Mouse (Mus musculus): ENCODE results near the gene Sec13.
A peak's percentile ranks its signal among the peaks of the same experiment; 100 is the strongest.

Gene Sec13

GRCm38 (mm10) chr6:113712718-113713117 lies 27.8 kb downstream of the Sec13 start:
- no peak for DNase-seq (ENCODE audit: low read depth, low spot score)

GRCm38 (mm10) chr6:113697222-113698205 lies 43.0 kb downstream of the Sec13 start:
- DNase-seq (ENCODE audit: low read depth, low spot score) = peak; percentile 59

DNA sequence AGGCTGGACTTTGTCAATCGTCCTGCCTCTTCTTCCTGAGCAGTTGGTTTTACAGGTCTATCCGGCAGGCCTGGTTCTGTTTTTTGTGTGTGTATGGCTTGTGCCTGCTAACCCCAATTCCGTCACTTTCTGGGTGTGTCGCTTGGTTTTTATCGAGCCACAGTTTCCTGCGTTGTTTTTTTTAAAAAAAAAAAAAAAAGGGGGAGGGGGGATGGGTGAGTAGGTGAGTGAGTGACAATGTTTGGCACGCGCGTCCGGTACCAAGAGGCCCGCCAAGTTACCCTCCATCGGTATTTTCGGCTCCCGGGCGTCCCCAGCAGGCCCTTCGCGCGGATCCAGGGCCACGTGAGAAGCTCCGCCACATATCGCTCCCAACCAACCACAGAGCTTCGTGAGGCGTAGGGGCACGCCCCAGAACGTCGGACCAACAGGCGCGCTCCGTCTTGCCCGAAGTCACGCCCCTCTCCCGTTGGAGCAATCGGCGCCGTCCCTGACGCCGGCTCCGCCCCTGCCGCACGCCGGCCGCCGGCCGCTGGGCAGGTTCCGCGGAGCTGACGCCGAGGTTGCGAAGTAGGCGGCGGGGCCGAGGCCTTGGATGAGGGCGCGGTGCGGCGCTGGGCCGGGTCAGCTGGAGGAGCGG lies 43.8 kb downstream of the Sec13 start, which contains the start of gene Tatdn2:
TSS of gene Tatdn2 (plus strand) at position 469 of the 640 bp plus-strand sequence.
- DNase-seq (ENCODE audit: low read depth, low spot score) = peak; percentile 100

- DNase-seq (ENCODE audit: low read depth, low spot score) = no peak
Observed at GRCm38 (mm10) chr6:113695766-113696355, 44.7 kb downstream of the Sec13 start.

- no peak for DNase-seq (ENCODE audit: low read depth, low spot score)
Observed at GRCm38 (mm10) chr6:113695203-113695602, 45.3 kb downstream of the Sec13 start.

DNA sequence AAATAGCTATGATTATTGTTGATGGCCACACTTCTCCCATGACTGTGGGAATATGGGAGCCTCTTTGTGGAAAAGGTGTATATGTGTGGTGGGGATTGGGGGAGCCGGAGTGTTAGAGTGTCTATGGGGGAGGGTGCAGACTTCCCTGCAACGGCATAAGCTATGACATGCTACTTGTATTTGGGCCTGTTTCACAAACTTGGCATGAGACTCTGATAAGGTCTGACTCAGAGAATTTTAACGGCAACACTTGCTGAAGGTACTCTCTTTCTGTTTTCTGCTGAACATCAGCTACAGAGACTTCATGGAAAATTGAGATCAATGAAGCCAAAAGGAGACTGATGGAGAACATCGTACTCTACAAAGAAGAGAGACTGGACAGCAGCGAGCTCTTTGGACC lies 47.2 kb downstream of the Sec13 start:
- DNase-seq (ENCODE audit: low read depth, low spot score) = no peak

GRCm38 (mm10) chr6:113692661-113693133 lies 47.8 kb downstream of the Sec13 start:
- DNase-seq (ENCODE audit: low read depth, low spot score) = no peak

- no peak for DNase-seq (ENCODE audit: low read depth, low spot score)
Observed at GRCm38 (mm10) chr6:113691084-113691462, 49.5 kb downstream of the Sec13 start.

DNA sequence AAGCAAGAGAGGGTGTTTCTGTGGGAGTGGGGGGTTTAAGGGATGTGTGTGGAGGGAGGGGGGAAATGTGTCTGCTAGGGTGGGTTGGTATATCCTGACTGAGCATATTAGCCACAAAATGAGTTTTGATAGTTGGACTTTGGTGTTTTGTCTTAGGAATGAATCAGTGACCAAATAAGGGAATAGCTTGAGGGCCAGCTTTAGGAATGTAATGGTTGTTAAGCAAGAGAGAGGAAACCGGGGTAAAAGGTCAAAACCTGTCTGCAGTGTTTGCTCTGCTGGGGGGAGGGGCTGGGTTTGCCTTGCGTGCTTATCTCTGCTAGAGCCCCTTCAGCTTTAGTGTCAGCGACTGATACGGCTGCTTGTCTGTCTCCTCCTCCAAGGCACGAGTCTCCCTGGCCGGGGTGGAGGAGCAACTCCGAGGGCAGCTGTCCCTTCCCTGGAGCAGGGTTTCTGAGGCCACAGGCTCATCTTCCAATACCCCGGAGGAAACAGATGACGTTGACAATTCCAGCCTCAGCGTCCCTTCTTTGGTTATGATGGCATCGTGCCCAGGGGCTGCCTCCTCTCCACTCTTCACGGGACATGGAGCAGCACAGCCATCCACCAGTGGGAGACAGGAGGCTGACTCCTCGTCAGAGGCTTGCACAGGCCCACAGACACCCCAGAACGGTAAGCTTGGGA lies 50.0 kb downstream of the Sec13 start:
- no peak for DNase-seq (ENCODE audit: low read depth, low spot score)

- DNase-seq (ENCODE audit: low read depth, low spot score) = no peak
Observed at GRCm38 (mm10) chr6:113690008-113690399, 50.5 kb downstream of the Sec13 start.

- DNase-seq (ENCODE audit: low read depth, low spot score) = no peak
Observed at GRCm38 (mm10) chr6:113686551-113687125, 53.9 kb downstream of the Sec13 start.

- no peak for DNase-seq (ENCODE audit: low read depth, low spot score)
Observed at GRCm38 (mm10) chr6:113683081-113683825, 57.3 kb downstream of the Sec13 start.

- DNase-seq (ENCODE audit: low read depth, low spot score) = peak; percentile 83
Observed at GRCm38 (mm10) chr6:113681271-113681670, 59.3 kb downstream of the Sec13 start.

- no peak for DNase-seq (ENCODE audit: low read depth, low spot score)
Observed at GRCm38 (mm10) chr6:113679993-113680566, 60.5 kb downstream of the Sec13 start.

GRCm38 (mm10) chr6:113678246-113679012 lies 62.1 kb downstream of the Sec13 start:
- DNase-seq (ENCODE audit: low read depth, low spot score) = no peak
